Mouse (Mus musculus): ENCODE results near the gene Mta2. TPM values are rescaled to one million over a fixed set of nuclear protein-coding genes. Genes with fewer than 3 reads are reported as not detected.

Gene Mta2
- polyA plus RNA-seq, 2 experiments: 43.8 to 76.5 TPM

DNA sequence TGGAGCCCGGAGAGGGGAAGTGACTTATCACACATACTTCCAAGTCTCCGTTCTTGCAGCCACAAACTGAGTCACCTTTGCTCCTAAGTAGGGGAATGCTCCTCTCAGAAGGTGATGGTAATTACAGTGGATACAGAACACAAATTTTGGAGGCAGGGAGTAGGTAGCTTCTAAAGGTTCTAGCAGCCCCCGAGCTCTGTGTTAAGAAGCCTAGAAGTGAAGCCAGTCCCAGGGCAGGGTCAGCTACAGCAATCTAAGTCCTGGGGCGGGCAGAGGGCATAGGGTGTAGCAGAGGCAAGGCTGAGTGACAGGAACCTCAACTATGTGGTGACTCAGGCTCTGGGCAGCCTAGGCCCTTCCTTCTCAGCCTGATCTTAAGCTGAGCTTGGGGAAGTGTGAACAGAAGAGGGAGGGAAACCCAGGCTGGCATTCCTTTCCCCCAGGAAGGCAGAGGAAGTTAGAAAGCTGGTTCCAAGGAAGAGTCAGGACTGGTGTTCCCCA is 41.5 kb downstream of the Mta2 start:
- H3K27ac ChIP-seq (replicated peaks; ENCODE audit: low read depth, low read length): peak overlapping the region; percentile 53; the same call in 1 of the 2 replicates
- WGBS: 46% methylated on average over 4 of the region's 4 CpGs

GRCm38 (mm10) chr19:8984255-8984868 is 42.7 kb downstream of the Mta2 start:
- Histone ChIP-seq H3K27ac (replicated peaks; ENCODE audit: low read depth, low read length) (peak overlapping the region; percentile 64), H3K4me2 (replicated peaks; ENCODE audit: low read depth, low read length, severe bottlenecking) (no peak overlapping the region), H3K4me3 (replicated peaks; ENCODE audit: low read length) (no peak overlapping the region), H3K36me3 (ENCODE audit: control insufficient read depth, insufficient read depth, low read length) (peaks cover 20% of the 10 kb centered on the region), H3K9me3 (ENCODE audit: control insufficient read depth, low read length) (no peaks in the 10 kb centered on the region), H3K4me1 (ENCODE audit: control insufficient read depth, insufficient read depth, low read length) (peaks cover 35% of the 10 kb centered on the region), H3K27me3 (ENCODE audit: control insufficient read depth, insufficient read depth, low read length) (no peaks in the 10 kb centered on the region), H3K9ac (ENCODE audit: low read depth, low read length, severe bottlenecking) (peak overlapping the region; percentile 8; the same call in 1 of the 2 replicates)
- ATAC-seq (ENCODE audit: low FRiP score, low read depth) (peak; percentile 49), DNase-seq (ENCODE audit: low spot score) (peak; percentile 92)
- TF ChIP-seq POLR2A (IDR thresholded peaks at IDR 0.05; ENCODE audit: borderline replicate concordance, extremely low read depth, insufficient read depth, insufficient read length): no peak
- WGBS: 17% methylated on average over 7 of the region's 7 CpGs

More for the DNA sequence above, 41.5 kb downstream of the Mta2 start:
- peaks cover 31% of the 10 kb centered on the region for H3K36me3 ChIP-seq (ENCODE audit: control insufficient read depth, insufficient read depth, low read length)
- no peak for DNase-seq (ENCODE audit: low spot score)
- no peak for TF ChIP-seq POLR2A (IDR thresholded peaks at IDR 0.05; ENCODE audit: borderline replicate concordance, extremely low read depth, insufficient read depth, insufficient read length)
- H3K27me3 ChIP-seq (ENCODE audit: control insufficient read depth, insufficient read depth, low read length): no peaks in the 10 kb centered on the region
- no peaks in the 10 kb centered on the region for H3K9me3 ChIP-seq (ENCODE audit: control insufficient read depth, low read length)
- H3K4me2 ChIP-seq (replicated peaks; ENCODE audit: low read depth, low read length, severe bottlenecking): no peak overlapping the region
- H3K4me3 ChIP-seq (replicated peaks; ENCODE audit: low read length): no peak overlapping the region
- no peak overlapping the region for H3K9ac ChIP-seq (ENCODE audit: low read depth, low read length, severe bottlenecking)
- no peak for ATAC-seq (ENCODE audit: low FRiP score, low read depth)
- H3K4me1 ChIP-seq (ENCODE audit: control insufficient read depth, insufficient read depth, low read length): peaks cover 27% of the 10 kb centered on the region

DNA sequence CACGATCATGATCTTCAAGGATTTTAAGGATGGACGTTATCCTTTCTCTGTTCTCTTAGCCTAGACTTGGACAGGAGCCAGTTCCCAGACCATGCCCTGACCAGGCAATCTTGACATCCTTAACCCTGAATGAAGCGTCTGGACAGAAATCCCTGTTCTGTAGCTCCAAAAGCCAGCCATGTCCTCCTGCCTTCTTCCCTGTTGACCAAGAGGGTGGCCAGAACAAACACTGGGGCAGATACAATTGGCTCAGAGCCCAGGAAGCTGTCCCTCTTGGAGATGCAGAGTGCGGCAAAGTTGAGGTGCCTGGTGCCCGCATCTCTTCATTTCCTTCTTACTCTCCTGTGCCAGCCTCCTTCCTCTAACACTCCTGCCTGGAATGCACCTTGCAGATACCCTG is 44.2 kb downstream of the Mta2 start:
- Histone ChIP-seq H3K4me2 (replicated peaks; ENCODE audit: low read depth, low read length, severe bottlenecking) (no peak overlapping the region), H3K4me3 (replicated peaks; ENCODE audit: low read length) (no peak overlapping the region), H3K9me3 (ENCODE audit: control insufficient read depth, low read length) (no peaks in the 10 kb centered on the region), H3K27ac (replicated peaks; ENCODE audit: low read depth, low read length) (no peak overlapping the region), H3K4me1 (ENCODE audit: control insufficient read depth, insufficient read depth, low read length) (peaks cover 37% of the 10 kb centered on the region), H3K36me3 (ENCODE audit: control insufficient read depth, insufficient read depth, low read length) (peaks cover 6% of the 10 kb centered on the region), H3K27me3 (ENCODE audit: control insufficient read depth, insufficient read depth, low read length) (no peaks in the 10 kb centered on the region), H3K9ac (ENCODE audit: low read depth, low read length, severe bottlenecking) (no peak overlapping the region)
- no peak for DNase-seq (ENCODE audit: low spot score)
- TF ChIP-seq POLR2A (IDR thresholded peaks at IDR 0.05; ENCODE audit: borderline replicate concordance, extremely low read depth, insufficient read depth, insufficient read length): no peak
- 76% methylated on average over 5 of the region's 5 CpGs for WGBS
- ATAC-seq (ENCODE audit: low FRiP score, low read depth): no peak

- Histone ChIP-seq H3K9me3 (ENCODE audit: control insufficient read depth, low read length) (no peaks in the 10 kb centered on the region), H3K4me1 (ENCODE audit: control insufficient read depth, insufficient read depth, low read length) (peaks cover 56% of the 10 kb centered on the region), H3K27ac (replicated peaks; ENCODE audit: low read depth, low read length) (peak overlapping the region; percentile 97; the same call in 1 of the 2 replicates), H3K4me2 (replicated peaks; ENCODE audit: low read depth, low read length, severe bottlenecking) (0 out of 2 replicates have a peak overlapping the region, but pooled peaks have one; percentile 16), H3K9ac (ENCODE audit: low read depth, low read length, severe bottlenecking) (peak overlapping the region; percentile 8; the same call in 1 of the 2 replicates), H3K27me3 (ENCODE audit: control insufficient read depth, insufficient read depth, low read length) (no peaks in the 10 kb centered on the region), H3K4me3 (replicated peaks; ENCODE audit: low read length) (no peak overlapping the region), H3K36me3 (ENCODE audit: control insufficient read depth, insufficient read depth, low read length) (no peaks in the 10 kb centered on the region)
- WGBS: 31% methylated on average over 2 of the region's 2 CpGs
- ATAC-seq (ENCODE audit: low FRiP score, low read depth): no peak
- no peak for TF ChIP-seq POLR2A (IDR thresholded peaks at IDR 0.05; ENCODE audit: borderline replicate concordance, extremely low read depth, insufficient read depth, insufficient read length)
- no peak for DNase-seq (ENCODE audit: low spot score)
These were observed 46.1 kb downstream of the Mta2 start for GRCm38 (mm10) chr19:8987816-8988215.

- H3K4me1 ChIP-seq (ENCODE audit: control insufficient read depth, insufficient read depth, low read length): peaks cover 56% of the 10 kb centered on the region
- peak overlapping the region; percentile 56 for H3K4me2 ChIP-seq (replicated peaks; ENCODE audit: low read depth, low read length, severe bottlenecking)
- 5% methylated on average over 15 of the region's 15 CpGs for WGBS
- H3K9me3 ChIP-seq (ENCODE audit: control insufficient read depth, low read length): no peaks in the 10 kb centered on the region
- peak overlapping the region; percentile 90 for H3K9ac ChIP-seq (ENCODE audit: low read depth, low read length, severe bottlenecking)
- H3K27me3 ChIP-seq (ENCODE audit: control insufficient read depth, insufficient read depth, low read length): no peaks in the 10 kb centered on the region
- no peak for TF ChIP-seq POLR2A (IDR thresholded peaks at IDR 0.05; ENCODE audit: borderline replicate concordance, extremely low read depth, insufficient read depth, insufficient read length)
- no peaks in the 10 kb centered on the region for H3K36me3 ChIP-seq (ENCODE audit: control insufficient read depth, insufficient read depth, low read length)
- H3K4me3 ChIP-seq (replicated peaks; ENCODE audit: low read length): peak overlapping the region; percentile 64
- peak overlapping the region; percentile 97 for H3K27ac ChIP-seq (replicated peaks; ENCODE audit: low read depth, low read length)
- no peak for ATAC-seq (ENCODE audit: low FRiP score, low read depth)
- DNase-seq (ENCODE audit: low spot score): no peak
These were observed 46.8 kb downstream of the Mta2 start for GRCm38 (mm10) chr19:8988346-8989065.
